Mouse (Mus musculus): ENCODE measurements around the gene Cdkn1c.

DNA sequence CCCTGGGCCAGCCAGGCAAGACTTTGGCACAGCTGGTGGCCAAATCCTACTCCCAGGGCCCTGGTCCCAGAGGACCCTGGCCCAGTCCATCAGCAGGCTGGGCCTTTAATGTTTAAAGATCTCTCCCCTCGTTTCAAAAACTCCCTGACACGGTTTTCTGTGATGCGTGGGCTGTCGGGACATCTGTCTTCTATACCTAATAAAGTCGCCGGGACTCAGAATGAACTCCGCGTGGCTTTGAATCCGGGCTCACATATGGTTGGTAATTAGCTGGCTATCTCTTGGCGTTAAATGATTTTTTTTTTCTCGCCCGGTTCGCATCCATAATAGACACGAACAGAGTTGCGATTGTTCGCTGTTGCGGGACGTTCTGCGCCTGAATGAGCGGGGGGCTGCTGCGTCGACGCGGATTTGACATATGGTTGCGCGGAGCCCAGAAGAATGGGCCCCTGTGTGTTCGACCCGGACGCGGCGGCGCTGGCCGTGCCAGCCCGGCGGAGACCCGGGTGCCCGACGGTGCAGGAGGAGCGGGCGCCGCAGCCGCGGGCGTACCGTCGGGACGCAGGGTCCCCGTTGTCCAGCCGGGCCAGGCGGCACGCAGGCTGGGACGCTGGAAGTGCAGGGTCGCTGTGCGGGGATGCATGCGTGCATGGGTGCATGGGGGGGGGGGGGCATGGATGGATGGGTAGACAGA lies 15.7 kb downstream of the Cdkn1c start:
- TF ChIP-seq CTCF (IDR thresholded peaks at IDR 0.05; ENCODE audit: low read depth) = no peak
- no peak for TF ChIP-seq EP300 (optimal IDR thresholded peaks at IDR 0.05)

Measured in stomach, postnatal 0 days (tissue).